Mouse (Mus musculus) kidney, adult 2 months (tissue): ENCODE measurements around the gene Tnfrsf9.

Source experiments
- CTCF ChIP-seq: fragments of 200-500 bp; conservative IDR thresholded peaks from 2 replicates; pipeline ENCODE4 v1.5.1; 2011; ENCODE audit warnings: low read depth, mild to moderate bottlenecking, control low read depth, low read length, moderate library complexity, mixed read lengths; ENCODE audit not compliant: insufficient read depth, insufficient read length
- POLR2A ChIP-seq: fragments of 200-500 bp; IDR thresholded peaks from one replicate; pipeline ENCODE4 v1.6.1; 2011; ENCODE audit warnings: low read depth, low read length, control low read depth

DNA sequence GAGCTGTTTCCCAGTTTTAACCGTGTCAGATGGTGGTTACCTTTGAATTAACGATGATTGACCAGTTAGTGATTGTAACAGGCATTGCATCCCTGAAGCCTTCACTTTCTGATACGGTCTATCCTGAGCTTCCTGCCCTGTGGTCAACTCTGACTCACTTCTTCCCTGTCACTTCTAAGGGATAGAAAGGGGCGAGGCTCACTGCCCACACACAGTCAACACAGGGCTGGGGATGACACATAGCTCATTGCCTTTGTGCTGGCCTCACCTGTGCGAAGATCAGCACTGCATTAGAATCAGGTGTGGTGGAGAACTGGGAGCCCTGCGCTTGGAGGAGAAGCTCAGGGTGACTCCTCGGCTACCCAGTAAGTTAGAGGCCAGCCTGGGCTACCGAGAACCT, 54.6 kb downstream of the Tnfrsf9 start:
- TF ChIP-seq CTCF (no peak), POLR2A (no peak)
